ENCODE assay signal across 10 mouse cellular contexts in genomic region chrX:101131001-101131400, GRCm38 (mm10). TPM values are rescaled to one million over a fixed set of nuclear protein-coding genes. Genes with fewer than 3 reads are reported as not detected.
DNase-seq lines count a peak whose midpoint lies in the region; ATAC-seq lines count a peak whose summit lies in the region.
"Had no signal": no experiment of that assay in that cellular context is flagged by ENCODE, and none has a peak within 500 bp of the region (broad histone marks: within the 10 kb centered on the region; RNA-seq: fewer than 3 reads in every experiment).

No protein-coding gene starts in this region.

- 37% methylated on average over 7 of the region's 7 CpGs for WGBS in kidney, embryonic 15.5 days
- 24% methylated on average over 7 of the region's 7 CpGs for WGBS in forebrain, embryonic 12.5 days
- 22% methylated on average over 7 of the region's 7 CpGs for WGBS in neural tube, embryonic 11.5 days

- no peaks in the 10 kb centered on the region for H3K9me3 ChIP-seq in kidney, embryonic 15.5 days (replicated peaks)
- no peaks in the 10 kb centered on the region for H3K9me3 ChIP-seq in forebrain, embryonic 12.5 days
- H3K9me3 ChIP-seq in neural tube, embryonic 11.5 days (ENCODE audit: control insufficient read depth, low read length), result no peaks in the 10 kb centered on the region
- H3K9me3 ChIP-seq: embryonic facial prominence, embryonic 13.5 days; neural tube, embryonic 13.5 days had no signal

- no peak for ATAC-seq in kidney, embryonic 15.5 days (replicated peaks; ENCODE audit: low FRiP score)
- 0 out of 2 replicates have a peak, but pooled peaks have one; percentile 57 for ATAC-seq in forebrain, embryonic 12.5 days (ENCODE audit: low FRiP score)
- no peak for ATAC-seq in neural tube, embryonic 11.5 days (ENCODE audit: insufficient read depth, low FRiP score, low TSS enrichment)

- no peak overlapping the region for H3K4me2 ChIP-seq in kidney, embryonic 15.5 days
- H3K4me2 ChIP-seq in forebrain, embryonic 12.5 days, result no peak overlapping the region
- no peak overlapping the region for H3K4me2 ChIP-seq in neural tube, embryonic 11.5 days (ENCODE audit: low read depth)
- H3K4me2 ChIP-seq: embryonic facial prominence, embryonic 13.5 days; neural tube, embryonic 13.5 days had no signal

- 0 out of 2 replicates have a peak, but pooled peaks cover 3% of the 10 kb centered on the region for H3K27me3 ChIP-seq in kidney, embryonic 15.5 days
- H3K27me3 ChIP-seq in forebrain, embryonic 12.5 days, result no peaks in the 10 kb centered on the region
- H3K27me3 ChIP-seq in neural tube, embryonic 11.5 days (ENCODE audit: control insufficient read depth, insufficient read depth, low read length), result no peaks in the 10 kb centered on the region
- H3K27me3 ChIP-seq: embryonic facial prominence, embryonic 13.5 days; neural tube, embryonic 13.5 days had no signal

- no peaks in the 10 kb centered on the region for H3K36me3 ChIP-seq in kidney, embryonic 15.5 days
- no peaks in the 10 kb centered on the region for H3K36me3 ChIP-seq in forebrain, embryonic 12.5 days (replicated peaks)
- H3K36me3 ChIP-seq in neural tube, embryonic 11.5 days (ENCODE audit: control insufficient read depth, insufficient read depth, low read length), result no peaks in the 10 kb centered on the region
- H3K36me3 ChIP-seq: embryonic facial prominence, embryonic 13.5 days; neural tube, embryonic 13.5 days had no signal

- intact Hi-C loops in left cerebral cortex, postnatal 36 days (cut with DNase I), result no loop called here

- no peak overlapping the region for H3K9ac ChIP-seq in kidney, embryonic 15.5 days
- H3K9ac ChIP-seq in forebrain, embryonic 12.5 days, result no peak overlapping the region
- H3K9ac ChIP-seq in neural tube, embryonic 11.5 days (ENCODE audit: low read length), result no peak overlapping the region
- H3K9ac ChIP-seq: embryonic facial prominence, embryonic 13.5 days; neural tube, embryonic 13.5 days had no signal

- H3K4me3 ChIP-seq in kidney, embryonic 15.5 days (replicated peaks), result no peak overlapping the region
- H3K4me3 ChIP-seq in forebrain, embryonic 12.5 days (replicated peaks), result no peak overlapping the region
- H3K4me3 ChIP-seq in neural tube, embryonic 11.5 days (ENCODE audit: low read depth, low read length), result no peak overlapping the region
- H3K4me3 ChIP-seq: embryonic facial prominence, embryonic 13.5 days; neural tube, embryonic 13.5 days had no signal

- DNase-seq in kidney, adult 11 months, result peak; percentile 24
- DNase-seq in c-Kit-negative CD71-positive TER-119-positive erythroid progenitor cells, embryonic 14.5 days (ENCODE audit: low read depth, low spot score), result peak; percentile 43
- DNase-seq in induced T-regulatory cell, adult 2 months (ENCODE audit: low read depth), result peak; percentile 83
- peak; percentile 29 to 56 for DNase-seq in left cerebral cortex, postnatal 36 days (ENCODE audit: low spot score in 2 of 2)
- peak; percentile 65 for DNase-seq in neural tube, embryonic 11.5 days (ENCODE audit: low spot score)
- peak; percentile 32 to 58 for DNase-seq in thymus, postnatal 10 days (ENCODE audit: low spot score in 2 of 2)

- H3K4me1 ChIP-seq in kidney, embryonic 15.5 days, result 0 out of 2 replicates have a peak, but pooled peaks cover 3% of the 10 kb centered on the region
- no peaks in the 10 kb centered on the region for H3K4me1 ChIP-seq in forebrain, embryonic 12.5 days
- no peaks in the 10 kb centered on the region for H3K4me1 ChIP-seq in neural tube, embryonic 11.5 days (ENCODE audit: control insufficient read depth, insufficient read depth, low read length)
- H3K4me1 ChIP-seq: embryonic facial prominence, embryonic 13.5 days; neural tube, embryonic 13.5 days had no signal

- H3K27ac ChIP-seq in kidney, embryonic 15.5 days, result no peak overlapping the region
- H3K27ac ChIP-seq in forebrain, embryonic 12.5 days, result no peak overlapping the region
- H3K27ac ChIP-seq in neural tube, embryonic 11.5 days (ENCODE audit: low read depth, low read length), result no peak overlapping the region
- H3K27ac ChIP-seq: embryonic facial prominence, embryonic 13.5 days; neural tube, embryonic 13.5 days had no signal

RNA-seq across cellular contexts. Expression of gene Slc7a3, which starts 45.2 kb away (rescaled TPM):
- polyA plus RNA-seq in kidney, embryonic 15.5 days (2015; fragmentation: Nextera tagmentation; extraction: Ambion mirVana), result 1.7 and 2.1 TPM in 2 replicates
- 1.3 and 1.8 TPM in 2 replicates for polyA plus RNA-seq in forebrain, embryonic 12.5 days (2016; fragmentation: Nextera tagmentation; extraction: Ambion mirVana)
- total RNA-seq in left cerebral cortex, postnatal 36 days (2021), result 1 to 10 TPM; 6.4 to 7.2 TPM
- 0.45 and 0.50 TPM in 2 replicates for polyA plus RNA-seq in neural tube, embryonic 11.5 days (2014; fragmentation: Nextera tagmentation; extraction: Ambion mirVana)

Comparison
In these comparisons a context has a peak if more than half of its experiments do, and no peak if none do; other contexts are left out.
1. DNase-seq: peak in every context shown above with its lines; median percentile 83 in induced T-regulatory cell, adult 2 months; 65 in neural tube, embryonic 11.5 days; 45 in thymus, postnatal 10 days; 43 in c-Kit-negative CD71-positive TER-119-positive erythroid progenitor cells, embryonic 14.5 days; 42 in left cerebral cortex, postnatal 36 days; 24 in kidney, adult 11 months.